Mouse (Mus musculus) left cerebral cortex, adult 8-10 months (tissue): ENCODE data around the gene Katnb1. TPM values are rescaled to one million over a fixed set of nuclear protein-coding genes. Genes with fewer than 3 reads are reported as not detected.
A peak's percentile ranks its signal among the peaks of the same experiment; 100 is the strongest.

Source experiments
- DNase-seq, 2 experiments: peaks; one replicate each; pipeline ENCODE4 v3.0.0; 2022; ENCODE audit warnings: low spot score in 2 of 2
- total RNA-seq, 4 experiments: library from RNA; stranded (reverse); gene quantifications; 2 replicates each; pipeline ENCODE4 v1.2.4; 2022

Gene Katnb1
- total RNA-seq, 4 experiments from 2014 or later, result 46.1 to 50.9 (median 47.7) TPM

DNA sequence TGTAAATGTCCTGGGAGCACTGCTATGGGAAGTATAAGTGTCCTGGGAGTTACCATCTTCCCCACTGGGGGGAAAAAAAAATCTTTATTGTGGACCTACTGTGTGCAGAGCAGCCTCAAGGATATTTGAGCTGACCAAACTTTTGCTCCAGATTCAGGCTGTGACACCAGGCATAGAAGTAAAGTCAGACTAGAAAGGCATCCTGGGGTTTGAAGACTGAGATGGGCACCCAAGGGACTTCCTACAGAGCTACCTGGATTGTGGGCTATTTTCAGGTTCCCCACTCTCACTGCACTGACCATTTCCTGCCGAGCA is 58.0 kb downstream of the Katnb1 start:
- DNase-seq, result no peak

DNA sequence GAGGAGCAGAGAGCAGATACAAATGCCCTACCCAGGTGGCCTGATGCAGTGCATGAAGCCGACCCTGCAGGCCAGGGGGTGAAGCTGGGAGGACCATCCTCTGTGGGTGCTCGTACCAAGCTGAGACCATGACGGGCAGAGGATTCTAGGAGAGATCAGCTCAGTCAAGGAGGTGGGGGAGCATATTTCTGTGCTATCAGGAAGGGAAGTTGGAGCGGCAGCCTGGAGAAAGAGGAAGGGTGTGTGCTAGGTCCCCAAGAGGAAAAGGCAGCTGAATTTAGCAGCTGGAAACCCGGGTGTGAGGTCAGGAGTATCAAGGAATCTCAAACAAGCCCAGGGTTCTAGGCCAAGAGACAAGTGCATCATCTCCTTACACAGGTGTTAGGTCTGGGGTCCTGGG is 59.6 kb downstream of the Katnb1 start:
- DNase-seq, result no peak

DNA sequence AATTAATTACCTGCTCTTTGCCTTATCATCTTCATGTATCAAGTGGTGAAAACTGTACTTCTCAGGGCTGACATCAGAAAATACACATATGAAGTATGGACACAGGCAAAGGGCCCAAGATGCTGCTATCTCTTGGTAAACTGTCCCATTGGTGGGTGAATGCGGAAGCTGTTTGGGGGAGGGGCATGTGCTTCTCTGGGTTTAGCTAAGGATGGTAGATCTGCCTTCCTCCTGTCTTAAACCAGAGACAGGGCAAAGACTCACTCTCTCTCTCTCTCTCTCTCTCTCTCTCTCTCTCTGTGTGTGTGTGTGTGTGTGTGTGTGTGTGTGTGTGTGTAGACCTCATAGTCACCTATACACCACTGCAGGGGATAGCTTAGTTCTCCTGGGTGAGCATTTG is 60.0 kb downstream of the Katnb1 start:
- no peak for DNase-seq

DNA sequence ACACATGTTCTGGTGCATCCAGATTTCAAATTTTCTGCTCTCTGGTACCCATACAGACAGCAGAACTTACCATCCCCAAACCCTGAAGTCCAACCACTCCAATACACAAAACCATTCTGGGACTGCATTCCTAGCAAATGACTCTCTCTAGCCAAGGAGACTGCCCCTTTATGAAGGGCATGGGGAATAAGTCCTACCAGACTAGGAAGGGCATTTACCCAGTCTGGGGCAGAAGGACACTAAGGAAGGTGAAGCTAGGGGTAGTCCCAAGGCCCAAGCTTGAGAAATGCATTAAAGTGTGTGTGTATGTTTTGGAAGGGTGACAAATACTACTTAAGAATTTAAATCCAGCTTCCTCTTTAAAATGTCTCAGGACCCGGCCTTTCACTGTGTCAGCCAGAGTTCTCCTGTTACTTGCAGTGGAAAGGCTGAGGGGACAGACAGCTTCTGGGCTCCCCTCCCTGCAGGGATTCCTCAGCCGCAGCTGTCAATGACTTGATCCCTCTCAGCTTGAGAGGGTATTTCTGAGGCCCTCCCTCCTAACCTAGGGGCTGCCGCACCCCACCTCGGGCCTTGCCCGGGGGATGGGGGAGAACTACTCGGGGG is 60.6 kb downstream of the Katnb1 start:
- no peak for DNase-seq

DNA sequence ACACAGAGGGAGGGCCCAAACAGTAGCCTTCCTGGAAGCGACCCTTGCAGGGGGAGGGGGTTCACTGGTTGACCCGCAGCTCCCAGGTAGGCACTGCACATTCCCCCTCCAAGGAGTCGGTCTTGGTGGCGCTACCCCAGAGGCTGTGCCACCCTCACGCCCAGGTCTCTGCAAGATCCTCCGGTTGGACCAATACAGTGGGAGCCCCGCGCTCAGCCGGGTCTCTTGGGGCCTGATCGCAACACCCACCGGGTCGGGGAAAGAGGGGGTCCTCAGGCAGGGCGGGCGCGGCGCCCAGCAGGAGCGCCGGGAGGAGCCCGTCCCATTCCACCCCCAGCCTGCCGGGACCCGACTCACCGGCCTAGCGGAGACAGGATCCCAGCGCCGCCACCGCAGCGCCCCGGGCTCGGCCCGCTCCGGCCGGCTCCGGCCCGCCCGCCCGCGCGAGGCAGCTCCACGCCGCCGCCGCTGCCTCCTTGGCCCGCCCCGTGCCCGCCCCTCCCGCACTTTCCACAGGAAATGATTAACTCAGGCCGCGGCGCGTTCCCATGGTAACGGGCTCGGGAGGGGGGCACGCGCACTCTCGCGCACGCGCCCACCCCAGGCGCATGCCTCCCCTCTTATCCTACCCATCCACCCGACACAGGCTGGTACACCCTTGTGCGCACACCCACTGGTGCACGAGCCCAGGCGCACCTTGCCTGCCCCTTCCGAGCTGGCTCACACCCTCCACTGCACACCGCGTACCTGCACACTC is 61.3 kb downstream of the Katnb1 start:
- peak; percentile 74 to 92 for DNase-seq

DNA sequence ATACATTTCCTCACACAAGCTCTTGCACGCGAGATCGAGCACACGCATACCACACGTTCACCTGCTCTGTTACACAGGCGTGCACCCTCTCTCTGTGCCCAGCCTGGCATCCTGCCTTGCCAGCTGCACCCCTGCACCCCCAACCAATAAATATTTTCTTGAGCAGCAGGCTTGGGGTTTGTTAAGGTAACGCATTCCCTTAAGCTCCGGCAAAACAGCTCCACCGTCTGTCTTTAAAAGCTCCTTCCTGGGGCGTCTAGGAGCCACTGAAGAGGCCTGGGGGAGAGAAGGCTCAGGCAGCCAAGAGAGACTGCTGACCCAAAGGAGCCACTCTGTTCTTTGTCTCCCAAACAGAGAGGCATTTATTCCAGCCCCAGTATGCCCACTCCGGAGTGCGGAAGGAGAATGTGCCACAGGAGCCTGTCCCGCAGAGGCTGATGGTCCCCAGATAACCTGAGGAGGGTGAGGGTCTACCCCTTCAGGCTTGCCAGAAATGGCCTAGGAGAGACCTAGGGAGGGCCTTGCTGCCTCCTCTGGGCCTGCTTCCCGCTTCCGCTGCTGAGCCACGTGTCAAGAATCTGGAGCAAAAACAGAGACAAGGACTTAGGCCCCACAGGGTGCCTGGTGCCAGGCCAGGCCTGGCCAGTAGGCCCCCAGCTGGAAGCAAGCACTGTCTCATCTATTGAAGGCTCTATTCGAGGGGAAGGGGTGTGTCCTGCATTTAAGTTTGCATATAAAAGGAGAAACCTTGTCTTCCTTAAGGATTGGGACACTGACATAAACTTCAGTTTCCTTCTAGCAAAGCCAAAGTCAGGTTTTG is 62.2 kb downstream of the Katnb1 start:
- DNase-seq, result peak; percentile 33 to 58

DNA sequence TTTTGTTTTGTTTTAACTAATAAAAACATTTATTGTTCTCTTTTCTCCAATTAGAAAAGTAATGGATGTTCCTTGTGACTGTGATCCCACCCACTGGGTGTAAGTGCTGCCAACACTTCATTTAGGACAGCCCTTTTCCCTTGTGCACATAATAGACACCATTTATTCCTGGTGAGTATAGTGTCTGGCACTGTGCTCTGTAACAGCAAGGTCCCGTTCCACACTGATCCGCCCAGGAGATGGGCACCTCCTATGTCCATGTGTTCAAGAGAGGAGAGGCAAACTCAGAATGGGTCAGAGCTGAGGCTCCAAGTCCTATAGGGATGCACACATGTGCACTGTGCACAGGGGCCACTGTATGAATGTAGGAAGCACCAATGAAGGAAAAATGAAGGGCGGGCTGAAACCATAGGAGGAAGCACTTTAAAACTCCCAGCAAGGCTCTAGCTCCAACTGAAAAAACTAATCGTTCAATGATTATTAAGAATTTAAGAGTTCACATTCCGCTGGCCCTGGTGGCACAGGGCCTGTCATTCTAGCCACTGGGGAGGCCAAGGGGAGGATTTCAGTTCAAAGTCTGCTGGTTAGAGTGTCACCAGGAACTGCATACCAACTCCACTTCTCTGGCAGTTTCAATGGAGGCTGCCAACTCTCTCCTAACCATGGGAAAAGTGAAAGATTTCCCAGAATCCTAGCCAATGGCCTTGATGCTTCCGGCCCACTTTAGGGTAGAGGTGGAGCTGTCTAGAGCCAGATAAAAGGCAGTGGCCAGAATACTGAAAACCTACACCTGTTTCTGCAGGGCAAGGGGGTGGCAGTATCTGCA is 63.0 kb downstream of the Katnb1 start:
- DNase-seq, result no peak

DNA sequence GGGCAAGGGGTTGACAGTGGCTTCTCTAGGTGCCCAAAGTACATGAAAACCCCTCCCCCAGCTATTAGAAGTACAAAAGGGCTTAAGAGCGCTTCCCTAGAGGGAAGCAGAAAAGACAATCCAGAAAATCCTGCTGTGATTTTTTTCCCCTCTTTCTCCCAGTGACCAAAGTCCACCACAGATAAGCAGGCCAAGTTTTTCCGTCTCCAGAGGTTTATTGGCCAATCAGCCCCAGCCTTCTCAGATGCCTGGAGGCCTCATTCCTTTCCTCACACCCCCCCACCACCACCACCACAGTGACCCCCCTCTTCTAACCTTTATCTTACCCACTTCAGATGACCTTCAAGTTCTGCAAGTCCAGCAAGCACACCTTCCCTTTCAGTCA is 63.6 kb downstream of the Katnb1 start:
- no peak for DNase-seq

DNA sequence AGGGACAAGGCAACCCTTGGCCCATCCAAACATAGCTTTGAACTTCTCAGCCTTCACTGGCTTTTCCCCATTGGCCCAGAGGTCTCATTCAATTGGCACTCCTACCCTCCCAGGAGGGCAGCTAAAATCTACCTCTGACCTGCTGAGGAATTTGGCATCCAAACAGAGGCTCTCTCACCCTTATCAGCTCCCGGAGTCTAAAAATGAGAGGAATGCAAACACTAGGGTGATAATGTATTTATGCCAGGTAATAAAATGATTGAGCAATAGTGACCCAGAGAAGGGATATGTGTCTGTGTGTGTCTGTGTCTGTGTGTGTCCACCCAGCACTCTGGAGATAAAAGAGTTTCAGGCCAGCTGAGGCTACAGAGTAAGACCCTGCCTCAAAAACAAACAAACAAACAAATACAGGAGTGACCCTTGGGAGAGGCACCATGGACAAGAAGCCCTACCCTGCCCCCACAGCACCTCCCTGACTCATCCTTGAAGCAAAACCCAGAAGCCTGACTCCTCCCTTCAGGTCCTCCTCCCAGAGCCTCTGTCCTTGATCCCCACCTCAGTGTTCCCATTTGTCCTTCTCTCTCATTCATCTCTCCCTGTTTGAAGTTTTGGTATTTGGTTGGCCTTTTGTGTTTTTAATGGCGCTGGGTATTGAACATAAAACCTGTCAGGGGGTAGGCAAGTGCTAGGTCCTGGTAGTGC is 65.2 kb downstream of the Katnb1 start:
- DNase-seq, result no peak

DNA sequence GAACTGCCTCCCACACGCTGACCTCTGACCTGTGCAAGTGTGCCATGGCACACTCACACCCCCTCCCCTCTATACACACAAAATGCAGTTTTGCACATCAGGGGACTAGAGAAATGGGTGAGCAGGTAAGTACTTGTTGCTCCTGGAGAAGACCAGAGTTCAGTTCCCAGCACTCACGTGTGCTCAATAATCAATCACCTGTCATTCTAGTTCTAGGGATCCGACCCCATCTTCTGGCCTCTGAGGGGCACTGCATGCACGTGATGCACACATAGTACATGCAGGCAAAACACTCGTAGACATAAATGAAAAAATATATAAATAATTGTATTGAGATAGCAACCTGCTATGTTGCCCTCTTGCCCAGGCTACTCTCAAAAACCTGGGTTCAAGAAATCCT is 65.9 kb downstream of the Katnb1 start:
- no peak for DNase-seq

DNA sequence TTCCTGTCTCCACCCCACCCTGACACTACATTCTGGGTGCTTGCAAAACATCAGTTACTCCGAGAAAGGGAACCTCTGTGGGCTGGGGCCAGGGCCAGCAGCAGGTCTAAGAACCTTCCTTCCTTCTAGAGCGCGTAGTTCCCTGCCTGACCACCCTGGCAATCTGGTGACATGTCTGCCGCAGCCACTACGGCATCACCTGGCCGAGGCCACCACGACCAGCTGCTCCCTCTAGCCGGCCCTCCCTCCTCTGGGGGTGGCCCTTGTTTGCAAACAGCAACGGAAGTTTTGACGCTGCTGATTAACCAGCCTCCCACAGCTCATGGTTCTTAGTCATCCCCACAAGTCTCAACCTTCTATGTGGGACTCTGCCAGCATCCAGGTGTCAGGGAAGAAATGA is 68.4 kb downstream of the Katnb1 start:
- no peak for DNase-seq

DNA sequence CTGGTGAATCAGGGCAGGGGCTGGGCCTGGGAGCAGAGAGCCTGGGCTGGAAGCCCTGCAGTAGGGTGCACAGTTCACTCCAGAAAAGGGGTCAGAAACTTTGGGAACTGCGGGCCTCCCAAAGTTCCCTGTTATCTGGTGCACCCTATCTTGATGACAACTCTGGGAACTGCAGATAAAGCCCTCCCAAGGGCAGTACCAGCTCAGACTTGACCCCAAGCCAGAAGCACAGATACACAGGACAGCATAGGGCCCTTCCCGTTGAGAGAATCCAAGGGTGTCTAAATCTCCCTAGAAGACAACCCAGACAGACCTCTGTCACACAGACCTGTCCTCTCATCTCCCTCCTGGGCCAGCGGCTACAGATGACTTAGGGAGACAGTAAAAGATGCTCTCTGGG is 69.6 kb downstream of the Katnb1 start:
- DNase-seq, result no peak

Other genes with a start within 250 kb of the Katnb1 start
- 100 to 1,000 TPM in 1 of 4 experiments, 10 to 100 TPM in 3; 75.6 to 104 (median 90.6) TPM for gene Coq9, start 242.9 kb upstream of the Katnb1 start, total RNA-seq
- 10 to 100 TPM; 70.8 to 75.9 (median 72.0) TPM for gene Ciapin1, start 242.8 kb upstream of the Katnb1 start, total RNA-seq
- 10 to 100 TPM; 64.6 to 75.4 (median 67.0) TPM for gene Polr2c, start 223.7 kb upstream of the Katnb1 start, total RNA-seq
- 10 to 100 TPM; 15.1 to 18.3 (median 17.3) TPM for gene Dok4, start 204.9 kb upstream of the Katnb1 start, total RNA-seq
- gene Ccdc102a, start 163.1 kb upstream of the Katnb1 start, total RNA-seq, result 1 to 10 TPM; 1.2 to 2.2 (median 1.8) TPM
- gene Adgrg5, start 157.5 kb upstream of the Katnb1 start, total RNA-seq, result under 1 TPM in 3 of 4 experiments, not detected in 1; 0.17 to 0.95 (median 0.46) TPM
- 10 to 100 TPM; 72.9 to 94.8 (median 80.5) TPM for gene Adgrg1, start 106.4 kb upstream of the Katnb1 start, total RNA-seq
- gene Adgrg3, start 63.5 kb upstream of the Katnb1 start, total RNA-seq, result under 1 TPM in 2 of 4 experiments, not detected in 2; 0.27 to 0.30 TPM
- gene Drc7, start 26.1 kb upstream of the Katnb1 start, total RNA-seq, result 1 to 10 TPM; 1.2 to 2.6 (median 1.9) TPM
- 10 to 100 TPM; 52.8 to 71.1 (median 56.8) TPM for gene Kifc3, start 121.6 kb downstream of the Katnb1 start, total RNA-seq
- gene Cngb1, start 225.4 kb downstream of the Katnb1 start, total RNA-seq, result under 1 TPM; 0.25 to 0.53 (median 0.49) TPM
- not detected for gene Tepp, start 229.4 kb downstream of the Katnb1 start, total RNA-seq